In genomic region chr4:97991880-97992279, GRCm38 (mm10) we compare ENCODE assay signal across 17 mouse cellular contexts.
"Had no signal": no experiment of that assay in that cellular context is flagged by ENCODE, and none has a peak within 500 bp of the region (broad histone marks: within the 10 kb centered on the region; RNA-seq: fewer than 3 reads in every experiment).

No protein-coding gene starts in this region.

- H3K27ac ChIP-seq: layer of hippocampus, adult 2 months; limb, embryonic 12.5 days; liver, embryonic 15.5 days; macrophage; neural tube, embryonic 12.5 days had no signal

- H3K36me3 ChIP-seq: limb, embryonic 12.5 days; liver, embryonic 15.5 days had no signal

- H3K27me3 ChIP-seq: limb, embryonic 12.5 days; liver, embryonic 15.5 days; megakaryocyte, embryonic 14.5 days; neural tube, embryonic 12.5 days had no signal

- DNase-seq: kidney, adult 9 months; kidney, postnatal 10 days; kidney, postnatal 4 days; lung, embryonic 14.5 days; lung, postnatal 10 days; midbrain, embryonic 14.5 days; retina, postnatal 1 day; right cerebral cortex, postnatal 4 days; spleen, adult 18-20 months; thymus, adult 18-20 months; thymus, postnatal 14 days had no signal

- H3K4me3 ChIP-seq: layer of hippocampus, adult 2 months; limb, embryonic 12.5 days; liver, embryonic 15.5 days; megakaryocyte, embryonic 14.5 days; neural tube, embryonic 12.5 days had no signal

- H3K9ac ChIP-seq: limb, embryonic 12.5 days; liver, embryonic 15.5 days; lung, embryonic 14.5 days; neural tube, embryonic 12.5 days had no signal
